Mouse (Mus musculus) kidney, adult 2 months (tissue): ENCODE results near the gene Dnm2. TPM values are rescaled to one million over a fixed set of nuclear protein-coding genes. Genes with fewer than 3 reads are reported as not detected.
"Not testable (repeated sequence)": the region's sequence is repeated elsewhere in the genome, so short reads cannot be mapped to it uniquely, and the experiment has no call there.

Experiments used
- DNase-seq: peaks from one replicate; pipeline ENCODE4 v3.0.0; 2021
- H3K27ac ChIP-seq: fragments of 200-500 bp; 2 replicates; pipeline ENCODE4 v1.5.1; 2012; ENCODE audit warnings: low read depth, low read length, control low read depth, inconsistent platforms; ENCODE audit not compliant: insufficient read depth
- H3K27me3 ChIP-seq: fragments of 200-500 bp; replicated peaks from 2 replicates; pipeline ENCODE4 v1.6.1; 2012; ENCODE audit warnings: mild to moderate bottlenecking, moderate library complexity, low read length, inconsistent platforms; ENCODE audit not compliant: control insufficient read depth, insufficient read depth
- H3K36me3 ChIP-seq: fragments of 200-500 bp; 2 replicates; pipeline ENCODE4 v1.6.1; 2012; ENCODE audit warnings: mild to moderate bottlenecking, moderate library complexity, low read length, inconsistent platforms; ENCODE audit not compliant: control insufficient read depth, insufficient read depth
- H3K4me1 ChIP-seq: fragments of 200-500 bp; 2 replicates; pipeline ENCODE4 v1.6.1; 2011; ENCODE audit warnings: low read length; ENCODE audit not compliant: control insufficient read depth, insufficient read depth
- H3K4me3 ChIP-seq: fragments of 200-500 bp; 2 replicates; pipeline ENCODE4 v1.5.1; 2011; ENCODE audit warnings: mild to moderate bottlenecking, low read depth, low read length, control low read depth; ENCODE audit not compliant: insufficient read depth
- CTCF ChIP-seq: fragments of 200-500 bp; conservative IDR thresholded peaks from 2 replicates; pipeline ENCODE4 v1.5.1; 2011; ENCODE audit warnings: low read depth, mild to moderate bottlenecking, control low read depth, low read length, moderate library complexity, mixed read lengths; ENCODE audit not compliant: insufficient read depth, insufficient read length
- POLR2A ChIP-seq: fragments of 200-500 bp; IDR thresholded peaks from one replicate; pipeline ENCODE4 v1.6.1; 2011; ENCODE audit warnings: low read depth, low read length, control low read depth
- WGBS: fragments of 180-500 bp; shearing (Covaris S2); methylation state at CpG from one replicate; pipeline ENCODE4 v1.1.7; 2018; 5-methylcytosine and 5-hydroxymethylcytosine counted together
- polyA plus RNA-seq: library from polyadenylated mRNA; depleted of rRNA; stranded (reverse); fragments of >200 nt; gene quantifications from 2 replicates; pipeline ENCODE4 v1.2.3, GENCODE M21; 2012

Dnm2 gene
- polyA plus RNA-seq, 1 experiment, result 101 TPM

DNA sequence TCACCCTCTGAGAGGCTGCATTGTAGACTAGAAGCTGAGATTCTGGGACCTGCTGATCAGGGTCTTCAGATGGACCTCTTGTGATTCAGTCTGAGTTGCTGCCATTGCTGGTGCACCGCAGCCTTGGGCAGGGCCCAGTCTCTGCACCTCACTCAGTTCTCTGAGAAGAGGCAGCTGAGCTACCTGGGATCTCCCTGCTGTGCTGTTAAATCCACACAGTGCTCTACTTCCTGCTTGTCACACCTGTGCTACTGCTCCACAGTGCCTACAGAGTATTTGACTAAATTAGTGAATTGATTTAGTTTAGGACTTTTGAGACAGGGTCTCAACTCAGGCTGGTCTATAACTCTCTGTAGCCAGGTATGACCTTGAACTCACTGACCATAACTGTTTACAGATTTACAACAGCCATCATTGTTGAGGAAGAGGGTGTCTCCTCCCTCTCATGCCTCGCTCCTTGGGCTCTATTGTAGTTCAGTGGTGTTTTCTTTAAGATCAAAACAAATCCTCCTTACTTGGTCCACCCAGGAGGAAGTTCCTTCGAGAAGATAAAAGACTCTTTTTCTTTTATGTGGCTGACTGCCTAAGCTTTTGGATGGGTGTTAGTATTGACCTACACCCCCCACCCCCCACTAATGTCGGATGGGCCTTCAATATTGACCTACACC, 30.5 kb downstream of the Dnm2 start:
- WGBS, result 50% methylated on average over 4 of the region's 4 CpGs
- H3K27ac ChIP-seq, result no peak overlapping the region
- no peak for DNase-seq
- no peaks in the 10 kb centered on the region for H3K27me3 ChIP-seq
- no peaks in the 10 kb centered on the region for H3K36me3 ChIP-seq
- no peak overlapping the region for H3K4me3 ChIP-seq
- TF ChIP-seq POLR2A, result no peak
- peaks cover 31% of the 10 kb centered on the region for H3K4me1 ChIP-seq

GRCm38 (mm10) chr9:21456246-21456929, 31.7 kb downstream of the Dnm2 start:
- no peak overlapping the region for H3K27ac ChIP-seq
- WGBS, result 75% methylated on average over 7 of the region's 7 CpGs

GRCm38 (mm10) chr9:21456930-21457634, 32.4 kb downstream of the Dnm2 start:
- peaks cover 44% of the 10 kb centered on the region for H3K4me1 ChIP-seq
- H3K36me3 ChIP-seq, result no peaks in the 10 kb centered on the region
- DNase-seq, result no peak
- H3K4me3 ChIP-seq, result no peak overlapping the region
- no peaks in the 10 kb centered on the region for H3K27me3 ChIP-seq
- 75% methylated on average over 10 of the region's 10 CpGs for WGBS
- no peak for TF ChIP-seq CTCF
- TF ChIP-seq POLR2A, result no peak
- no peak overlapping the region for H3K27ac ChIP-seq

More at GRCm38 (mm10) chr9:21456246-21456929, 31.7 kb downstream of the Dnm2 start:
- H3K4me3 ChIP-seq, result no peak overlapping the region
- no peak for TF ChIP-seq POLR2A
- no peak for TF ChIP-seq CTCF
- no peak for DNase-seq
- no peaks in the 10 kb centered on the region for H3K27me3 ChIP-seq
- H3K36me3 ChIP-seq, result no peaks in the 10 kb centered on the region
- H3K4me1 ChIP-seq, result peaks cover 38% of the 10 kb centered on the region

- TF ChIP-seq CTCF, result no peak
- TF ChIP-seq POLR2A, result no peak
- 46% methylated on average over 3 of the region's 3 CpGs for WGBS
Measured at GRCm38 (mm10) chr9:21458821-21459220, 34.1 kb downstream of the Dnm2 start.

DNA sequence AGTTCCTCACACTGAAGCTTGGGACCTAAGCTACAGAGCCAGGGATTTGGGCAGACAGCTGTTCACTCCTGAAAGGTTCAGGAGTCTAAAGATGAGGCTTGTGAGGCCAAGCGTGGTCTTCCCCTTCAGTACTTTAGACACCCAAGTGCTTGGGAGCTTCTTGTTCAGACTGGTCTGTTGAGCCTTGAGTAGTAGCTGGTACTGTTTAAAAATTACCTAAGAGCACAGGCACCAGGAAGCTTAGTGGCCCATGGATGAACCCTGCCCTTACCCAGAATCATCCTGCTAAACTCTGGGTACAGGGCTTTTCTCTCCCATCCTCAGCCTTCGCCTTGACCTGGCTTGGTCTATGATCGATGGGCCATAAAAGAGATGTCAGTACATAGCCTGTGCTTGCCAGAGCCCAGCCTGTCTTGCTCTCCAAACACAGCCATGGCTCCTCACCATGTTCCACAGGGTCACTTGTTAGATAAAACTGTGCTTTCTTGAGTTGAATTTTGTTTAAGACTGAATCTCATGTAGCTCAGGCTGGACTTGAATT, 35.8 kb downstream of the Dnm2 start:
- Histone ChIP-seq H3K27ac (peak overlapping the region; percentile 79), H3K4me3 (no peak overlapping the region), H3K36me3 (no peaks in the 10 kb centered on the region), H3K27me3 (no peaks in the 10 kb centered on the region), H3K4me1 (peaks cover 45% of the 10 kb centered on the region)
- TF ChIP-seq POLR2A (no peak), CTCF (no peak)
- 38% methylated on average over 3 of the region's 3 CpGs for WGBS
- DNase-seq, result peak; percentile 82

More at GRCm38 (mm10) chr9:21458821-21459220, 34.1 kb downstream of the Dnm2 start:
- peaks cover 51% of the 10 kb centered on the region for H3K4me1 ChIP-seq
- DNase-seq, result peak; percentile 44
- H3K4me3 ChIP-seq, result no peak overlapping the region
- peak overlapping the region; percentile 79; the same call in 1 of the 2 replicates for H3K27ac ChIP-seq
- no peaks in the 10 kb centered on the region for H3K36me3 ChIP-seq
- no peaks in the 10 kb centered on the region for H3K27me3 ChIP-seq

DNA sequence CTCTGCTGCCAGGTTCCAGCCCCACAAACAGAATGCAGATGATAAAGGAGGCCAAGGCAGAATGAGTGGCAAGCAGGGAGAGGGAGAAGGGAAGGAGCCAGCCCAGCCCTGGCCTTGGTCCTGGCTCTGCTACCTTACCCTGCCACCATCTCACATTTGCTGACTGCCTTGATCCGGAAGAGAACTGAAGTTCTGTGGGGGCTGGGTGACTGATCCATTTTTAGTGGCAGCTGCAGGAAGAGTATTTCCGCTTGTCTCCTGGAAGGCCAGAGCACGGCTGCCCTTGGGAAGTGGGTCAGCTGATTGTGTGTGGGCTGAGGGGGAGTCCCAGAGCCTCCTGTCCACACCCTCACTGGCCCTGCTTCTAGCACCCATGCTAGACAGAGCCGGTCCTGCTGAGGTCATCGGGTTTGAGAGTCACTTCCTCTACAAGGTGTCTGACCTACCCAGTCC, 38.5 kb downstream of the Dnm2 start:
- peak; percentile 89 for DNase-seq
- no peak for TF ChIP-seq POLR2A
- TF ChIP-seq CTCF, result no peak

DNA sequence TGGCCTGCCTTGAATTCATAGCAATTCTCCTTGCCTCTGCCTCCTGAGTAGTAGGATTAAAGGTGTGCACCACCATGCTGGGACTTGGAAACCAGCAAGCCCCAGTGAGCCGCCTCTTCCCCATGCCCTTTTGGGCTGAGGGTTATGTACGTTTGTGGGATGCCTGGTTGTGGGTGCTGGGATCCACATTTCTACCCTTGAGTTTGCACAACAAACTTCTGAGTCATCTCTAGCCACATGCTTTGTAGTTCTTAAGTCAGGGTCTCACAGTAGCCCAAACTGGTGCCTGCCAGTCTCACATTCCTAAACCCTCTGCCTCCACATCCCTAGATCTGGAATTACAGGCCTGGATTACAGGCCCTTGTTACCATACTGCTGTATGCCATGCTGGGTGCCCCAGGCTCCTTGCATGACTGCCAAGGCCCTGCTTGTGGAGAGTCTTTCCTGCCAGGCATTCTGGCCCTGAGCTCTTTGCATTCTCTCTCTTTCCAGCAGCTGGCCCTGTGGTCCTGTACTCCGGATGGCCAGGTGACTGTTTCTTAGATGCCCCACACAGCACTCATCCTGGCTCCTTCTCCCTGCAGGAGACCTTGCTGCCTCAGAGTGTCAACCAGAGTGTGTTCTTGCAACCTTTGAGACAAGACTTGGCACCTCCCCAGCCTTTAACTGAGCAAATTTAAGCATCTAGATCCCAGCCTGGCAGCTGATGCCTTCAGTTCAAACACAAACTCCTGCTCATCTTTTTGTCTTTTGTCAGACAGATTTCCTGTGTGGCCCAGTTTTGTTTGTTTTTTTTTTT, 39.3 kb downstream of the Dnm2 start:
- Histone ChIP-seq H3K4me3 (no peak overlapping the region), H3K27me3 (no peaks in the 10 kb centered on the region), H3K27ac (peak overlapping the region; percentile 28), H3K4me1 (peaks cover 45% of the 10 kb centered on the region), H3K36me3 (no peaks in the 10 kb centered on the region; the same call in none of the 2 replicates)
- TF ChIP-seq CTCF (no peak), POLR2A (no peak)
- peak; percentile 62 for DNase-seq
- WGBS, result 47% methylated on average over 3 of the region's 3 CpGs

More for the DNA sequence above, 38.5 kb downstream of the Dnm2 start:
- peak overlapping the region; percentile 28 for H3K27ac ChIP-seq
- no peaks in the 10 kb centered on the region for H3K27me3 ChIP-seq
- 3% methylated on average over 5 of the region's 5 CpGs for WGBS
- H3K4me3 ChIP-seq, result no peak overlapping the region
- peaks cover 45% of the 10 kb centered on the region for H3K4me1 ChIP-seq
- no peaks in the 10 kb centered on the region; the same call in none of the 2 replicates for H3K36me3 ChIP-seq

DNA sequence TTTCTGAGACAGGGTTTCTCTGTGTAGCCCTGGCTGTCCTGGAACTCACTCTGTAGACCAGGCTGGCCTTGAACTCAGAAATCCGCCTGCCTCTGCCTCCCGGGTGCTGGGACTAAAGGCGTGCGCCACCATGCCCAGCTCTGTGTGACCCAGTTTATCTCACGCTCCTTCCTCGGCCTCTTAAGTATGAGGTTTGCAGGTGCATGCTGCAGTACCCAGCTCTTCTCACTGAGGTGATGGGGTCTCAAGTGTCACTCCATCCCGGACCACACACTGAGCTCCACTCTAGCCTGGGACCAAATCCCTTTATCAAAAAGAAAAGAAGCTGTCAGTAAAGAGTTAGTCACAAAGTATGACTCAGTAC, 39.8 kb downstream of the Dnm2 start:
- H3K27me3 ChIP-seq, DNase-seq, H3K4me3 ChIP-seq, H3K36me3 ChIP-seq, H3K27ac ChIP-seq: not testable (repeated sequence)
- 84% methylated on average over 7 of the region's 7 CpGs for WGBS
- peaks cover 40% of the 10 kb centered on the region for H3K4me1 ChIP-seq
